Mouse (Mus musculus): ENCODE measurements around the gene C1qtnf1. TPM values are rescaled to one million over a fixed set of nuclear protein-coding genes. Genes with fewer than 3 reads are reported as not detected.

C1qtnf1 gene
- polyA plus RNA-seq, 1 experiment: 24.2 TPM

DNA sequence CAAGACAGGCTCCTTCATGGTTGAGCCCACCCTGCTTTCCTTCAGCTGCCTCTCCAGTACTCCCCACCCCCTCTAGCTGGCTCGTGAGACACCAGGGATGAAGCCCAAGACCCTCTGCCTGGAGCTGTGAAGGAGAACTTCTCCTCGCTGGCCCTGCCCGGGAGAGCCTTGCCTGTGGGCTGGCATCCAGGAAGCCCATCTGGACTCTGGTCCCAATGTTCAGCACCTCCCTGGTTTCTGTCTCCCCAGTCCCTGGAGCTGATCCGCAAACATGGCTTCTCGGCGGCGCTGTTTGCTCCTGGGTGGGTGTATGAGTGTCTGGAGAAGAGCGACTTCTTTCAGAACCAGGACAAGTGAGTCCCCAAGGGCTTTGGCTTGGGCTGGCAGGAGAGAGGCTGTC, 56.2 kb downstream of the C1qtnf1 start:
- H3K27ac ChIP-seq (ENCODE audit: insufficient read depth, low read depth, low read length): no peak overlapping the region
- H3K36me3 ChIP-seq (ENCODE audit: control insufficient read depth, insufficient read depth, low read length): no peaks in the 10 kb centered on the region
- TF ChIP-seq CTCF (conservative IDR thresholded peaks at IDR 0.05; ENCODE audit: insufficient read depth, insufficient read length, low read depth, low read length): no peak
- no peak for TF ChIP-seq POLR2A (IDR thresholded peaks at IDR 0.05; ENCODE audit: low read depth, low read length)
- WGBS: 90% methylated on average over 8 of the region's 8 CpGs
- H3K4me3 ChIP-seq (ENCODE audit: insufficient read depth, low read depth, low read length): no peak overlapping the region
- H3K4me1 ChIP-seq (ENCODE audit: control insufficient read depth, insufficient read depth, low read length): no peaks in the 10 kb centered on the region
- H3K27me3 ChIP-seq (replicated peaks; ENCODE audit: control insufficient read depth, insufficient read depth, low read length): no peaks in the 10 kb centered on the region
- DNase-seq: no peak

DNA sequence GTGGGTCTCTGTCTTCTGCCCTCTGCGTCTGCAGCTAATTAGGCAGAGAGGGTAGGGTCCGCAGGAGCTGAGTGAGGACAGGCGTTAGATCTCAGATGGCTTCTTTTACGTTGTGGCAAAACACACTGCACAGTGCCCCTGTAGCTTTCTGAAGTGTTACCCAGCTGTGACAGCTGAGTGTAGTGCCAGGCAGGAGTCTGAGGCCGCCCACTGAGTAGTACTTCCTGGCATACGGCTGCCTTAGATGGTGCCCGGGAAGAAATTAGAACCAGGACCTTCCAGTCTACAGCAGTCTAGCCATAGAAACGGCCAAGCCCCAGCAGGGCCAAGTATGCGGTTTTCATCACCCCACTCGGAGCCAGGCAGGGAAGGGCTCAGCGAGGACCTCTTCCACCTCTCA, 57.3 kb downstream of the C1qtnf1 start:
- no peak for DNase-seq
- WGBS: 88% methylated on average over 11 of the region's 11 CpGs
- Histone ChIP-seq H3K27ac (ENCODE audit: insufficient read depth, low read depth, low read length) (no peak overlapping the region), H3K36me3 (ENCODE audit: control insufficient read depth, insufficient read depth, low read length) (no peaks in the 10 kb centered on the region), H3K27me3 (replicated peaks; ENCODE audit: control insufficient read depth, insufficient read depth, low read length) (no peaks in the 10 kb centered on the region), H3K4me3 (ENCODE audit: insufficient read depth, low read depth, low read length) (no peak overlapping the region), H3K4me1 (ENCODE audit: control insufficient read depth, insufficient read depth, low read length) (no peaks in the 10 kb centered on the region)
- TF ChIP-seq CTCF (conservative IDR thresholded peaks at IDR 0.05; ENCODE audit: insufficient read depth, insufficient read length, low read depth, low read length): no peak
- TF ChIP-seq POLR2A (IDR thresholded peaks at IDR 0.05; ENCODE audit: low read depth, low read length): no peak

DNA sequence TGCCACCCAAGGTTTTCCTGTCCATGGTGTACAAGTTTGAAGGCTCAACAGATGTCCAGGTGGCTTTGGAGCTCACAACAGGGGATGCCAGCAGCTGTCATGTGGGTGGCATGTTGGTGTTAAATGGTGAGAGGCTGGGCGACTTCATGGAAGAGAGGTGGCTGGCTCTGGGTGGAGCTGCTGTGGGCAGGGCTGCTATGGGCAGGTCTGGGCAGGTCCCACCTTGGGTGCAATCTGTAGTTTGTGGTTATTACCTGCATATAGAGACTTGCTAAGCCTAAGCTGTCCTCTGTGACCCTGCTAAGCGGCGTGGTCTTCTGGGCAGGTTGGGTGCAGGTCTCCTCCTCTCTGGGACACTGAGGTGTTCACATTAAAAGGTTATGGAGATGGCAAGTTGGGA, 57.8 kb downstream of the C1qtnf1 start:
- no peak for DNase-seq
- no peak overlapping the region for H3K4me3 ChIP-seq (ENCODE audit: insufficient read depth, low read depth, low read length)
- H3K36me3 ChIP-seq (ENCODE audit: control insufficient read depth, insufficient read depth, low read length): no peaks in the 10 kb centered on the region
- no peaks in the 10 kb centered on the region for H3K4me1 ChIP-seq (ENCODE audit: control insufficient read depth, insufficient read depth, low read length)
- TF ChIP-seq POLR2A (IDR thresholded peaks at IDR 0.05; ENCODE audit: low read depth, low read length): no peak
- no peak for TF ChIP-seq CTCF (conservative IDR thresholded peaks at IDR 0.05; ENCODE audit: insufficient read depth, insufficient read length, low read depth, low read length)
- no peak overlapping the region for H3K27ac ChIP-seq (ENCODE audit: insufficient read depth, low read depth, low read length)
- WGBS: 96% methylated on average over 3 of the region's 3 CpGs
- H3K27me3 ChIP-seq (replicated peaks; ENCODE audit: control insufficient read depth, insufficient read depth, low read length): no peaks in the 10 kb centered on the region

GRCm38 (mm10) chr11:118486281-118486680, 58.3 kb downstream of the C1qtnf1 start:
- Histone ChIP-seq H3K4me1 (ENCODE audit: control insufficient read depth, insufficient read depth, low read length) (no peaks in the 10 kb centered on the region), H3K36me3 (ENCODE audit: control insufficient read depth, insufficient read depth, low read length) (no peaks in the 10 kb centered on the region), H3K4me3 (ENCODE audit: insufficient read depth, low read depth, low read length) (no peak overlapping the region), H3K27ac (ENCODE audit: insufficient read depth, low read depth, low read length) (no peak overlapping the region), H3K27me3 (replicated peaks; ENCODE audit: control insufficient read depth, insufficient read depth, low read length) (no peaks in the 10 kb centered on the region)
- TF ChIP-seq POLR2A (IDR thresholded peaks at IDR 0.05; ENCODE audit: low read depth, low read length) (no peak), CTCF (conservative IDR thresholded peaks at IDR 0.05; ENCODE audit: insufficient read depth, insufficient read length, low read depth, low read length) (no peak)
- WGBS: 93% methylated on average over 6 of the region's 6 CpGs
- no peak for DNase-seq

DNA sequence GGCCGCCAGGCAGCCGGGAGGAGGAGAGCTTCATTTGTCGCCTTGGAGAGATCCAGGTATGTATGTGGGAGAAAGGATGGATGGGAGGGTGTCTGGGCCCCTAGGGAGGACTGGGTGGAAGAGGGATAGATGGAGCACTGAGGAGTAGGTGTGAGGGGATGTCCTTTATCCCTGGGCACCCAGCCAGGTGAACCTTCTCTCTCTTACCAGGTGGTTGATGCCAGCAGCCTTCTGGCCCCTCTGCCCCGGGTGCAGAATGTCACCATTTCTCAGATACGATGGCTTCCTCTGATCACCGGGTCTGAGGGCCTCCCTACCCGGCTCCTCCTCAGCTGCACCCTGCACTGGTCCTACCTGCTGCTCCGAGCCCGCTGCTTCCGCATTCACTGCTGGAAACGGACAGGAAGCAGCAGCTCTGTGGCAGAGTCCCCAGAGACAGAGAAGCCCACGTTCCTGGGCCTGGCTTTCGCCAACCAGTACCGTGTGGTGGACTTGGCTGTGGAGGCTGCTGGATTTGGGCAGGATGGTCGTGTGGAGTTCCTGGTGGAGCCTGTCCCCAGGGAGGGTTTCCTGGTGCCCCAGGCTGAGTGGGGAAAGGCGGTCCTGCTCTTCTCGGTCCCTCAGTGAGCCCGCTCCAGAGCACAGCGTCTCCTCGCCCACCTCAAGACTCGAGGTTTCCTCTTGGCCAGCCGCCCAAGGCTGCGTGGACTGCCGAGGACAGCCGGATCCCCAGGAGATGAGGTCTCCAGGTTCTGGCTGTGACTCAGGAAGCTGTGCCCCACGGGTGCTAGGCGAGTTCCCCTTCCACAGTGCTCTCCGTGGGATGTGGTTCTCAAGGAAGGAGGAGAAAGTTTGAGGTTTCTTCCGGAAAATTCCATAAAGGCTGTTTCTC, 59.1 kb downstream of the C1qtnf1 start:
- Histone ChIP-seq H3K36me3 (ENCODE audit: control insufficient read depth, insufficient read depth, low read length) (no peaks in the 10 kb centered on the region), H3K27me3 (replicated peaks; ENCODE audit: control insufficient read depth, insufficient read depth, low read length) (no peaks in the 10 kb centered on the region), H3K4me1 (ENCODE audit: control insufficient read depth, insufficient read depth, low read length) (no peaks in the 10 kb centered on the region), H3K4me3 (ENCODE audit: insufficient read depth, low read depth, low read length) (no peak overlapping the region), H3K27ac (ENCODE audit: insufficient read depth, low read depth, low read length) (no peak overlapping the region)
- TF ChIP-seq CTCF (conservative IDR thresholded peaks at IDR 0.05; ENCODE audit: insufficient read depth, insufficient read length, low read depth, low read length) (no peak), POLR2A (IDR thresholded peaks at IDR 0.05; ENCODE audit: low read depth, low read length) (no peak)
- WGBS: 67% methylated on average over 29 of the region's 29 CpGs
- DNase-seq: no peak

GRCm38 (mm10) chr11:118488191-118488906, 60.3 kb downstream of the C1qtnf1 start:
- DNase-seq: no peak
- H3K27ac ChIP-seq (ENCODE audit: insufficient read depth, low read depth, low read length): no peak overlapping the region
- H3K4me1 ChIP-seq (ENCODE audit: control insufficient read depth, insufficient read depth, low read length): no peaks in the 10 kb centered on the region
- H3K27me3 ChIP-seq (replicated peaks; ENCODE audit: control insufficient read depth, insufficient read depth, low read length): no peaks in the 10 kb centered on the region
- TF ChIP-seq CTCF (conservative IDR thresholded peaks at IDR 0.05; ENCODE audit: insufficient read depth, insufficient read length, low read depth, low read length) (no peak; the same call in 1 of the 2 replicates), POLR2A (IDR thresholded peaks at IDR 0.05; ENCODE audit: low read depth, low read length) (no peak)
- WGBS: 61% methylated on average over 8 of the region's 8 CpGs
- H3K36me3 ChIP-seq (ENCODE audit: control insufficient read depth, insufficient read depth, low read length): no peaks in the 10 kb centered on the region
- H3K4me3 ChIP-seq (ENCODE audit: insufficient read depth, low read depth, low read length): no peak overlapping the region

DNA sequence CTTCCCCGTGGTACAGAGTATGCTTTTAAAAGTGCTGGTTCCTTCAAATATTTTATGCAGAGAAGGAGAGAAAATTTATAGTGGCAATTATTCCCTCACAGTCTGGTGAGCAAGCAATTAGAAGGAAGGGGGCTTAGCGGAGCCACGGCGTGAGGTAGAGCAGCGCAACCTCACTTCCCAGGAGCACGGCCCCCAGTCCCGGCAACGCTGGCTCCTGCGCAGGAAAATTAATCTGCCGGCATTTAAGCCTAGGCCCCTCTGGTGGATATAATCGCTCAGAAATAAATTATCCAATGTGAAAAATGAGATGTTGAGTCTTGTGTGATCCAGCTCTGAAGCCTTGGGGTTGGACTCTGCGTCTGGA, 60.9 kb downstream of the C1qtnf1 start:
- Histone ChIP-seq H3K4me3 (ENCODE audit: insufficient read depth, low read depth, low read length) (no peak overlapping the region), H3K36me3 (ENCODE audit: control insufficient read depth, insufficient read depth, low read length) (no peaks in the 10 kb centered on the region), H3K4me1 (ENCODE audit: control insufficient read depth, insufficient read depth, low read length) (no peaks in the 10 kb centered on the region), H3K27me3 (replicated peaks; ENCODE audit: control insufficient read depth, insufficient read depth, low read length) (no peaks in the 10 kb centered on the region), H3K27ac (ENCODE audit: insufficient read depth, low read depth, low read length) (peak overlapping the region; percentile 45; the same call in 1 of the 2 replicates)
- 47% methylated on average over 12 of the region's 12 CpGs for WGBS
- DNase-seq: no peak
- TF ChIP-seq CTCF (conservative IDR thresholded peaks at IDR 0.05; ENCODE audit: insufficient read depth, insufficient read length, low read depth, low read length): no peak
- TF ChIP-seq POLR2A (IDR thresholded peaks at IDR 0.05; ENCODE audit: low read depth, low read length): no peak
